Mouse (Mus musculus): ENCODE data around the gene Gm6034. TPM values are rescaled to one million over a fixed set of nuclear protein-coding genes. Genes with fewer than 3 reads are reported as not detected.
"Not testable (repeated sequence)": the region's sequence is repeated elsewhere in the genome, so short reads cannot be mapped to it uniquely, and the experiment has no call there.

The Gm6034 gene
- polyA plus RNA-seq, 1 experiment, result not detected

DNA sequence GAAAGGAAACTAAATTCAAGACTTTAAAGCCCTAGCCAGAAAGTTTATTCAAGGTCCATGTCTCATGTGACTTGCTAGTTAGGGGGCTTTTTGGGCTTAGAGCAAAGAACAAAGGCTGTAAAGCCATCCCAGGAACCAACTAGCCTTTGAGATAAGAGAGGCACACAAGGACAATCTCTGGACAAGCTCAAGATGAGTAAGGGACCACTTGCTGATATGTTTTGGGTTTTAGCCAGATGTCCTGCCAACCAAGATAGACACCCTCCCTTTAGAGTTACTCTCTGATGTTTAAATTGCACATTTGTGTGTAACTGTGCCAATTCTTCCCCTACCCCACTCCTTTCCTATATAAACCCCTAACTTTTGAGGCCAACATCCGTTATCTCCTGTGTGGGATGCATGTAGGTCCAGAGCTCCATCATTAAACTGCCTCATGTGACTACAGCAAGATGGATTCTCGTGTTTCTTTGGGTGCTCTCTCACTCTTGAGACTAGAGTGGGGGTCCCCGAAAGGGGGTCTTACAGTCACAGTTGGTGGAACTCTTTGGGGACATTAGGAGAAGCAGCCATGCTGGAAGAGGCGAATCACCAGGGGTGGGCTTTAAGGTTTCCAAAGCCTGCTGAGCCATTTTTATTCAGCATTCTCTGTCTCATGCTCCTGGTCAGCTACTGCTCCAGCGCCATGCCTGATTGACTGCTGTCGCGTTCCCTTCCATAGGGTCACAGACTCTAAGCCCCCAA, 13.7 kb upstream of the Gm6034 start:
- Histone ChIP-seq H3K36me3 (ENCODE audit: control insufficient read depth) (peaks cover 31% of the 10 kb centered on the region), H3K4me3 (replicated peaks) (no peak overlapping the region), H3K27me3 (ENCODE audit: control insufficient read depth) (no peaks in the 10 kb centered on the region), H3K4me1 (ENCODE audit: control insufficient read depth) (peaks cover 49% of the 10 kb centered on the region), H3K9me3 (ENCODE audit: control insufficient read depth, low read length) (no peaks in the 10 kb centered on the region; the same call in 1 of the 2 replicates)
- TF ChIP-seq GATA1 (IDR thresholded peaks at IDR 0.05; ENCODE audit: low read length) (no peak), TAL1 (IDR thresholded peaks at IDR 0.05; ENCODE audit: low read length) (no peak)

DNA sequence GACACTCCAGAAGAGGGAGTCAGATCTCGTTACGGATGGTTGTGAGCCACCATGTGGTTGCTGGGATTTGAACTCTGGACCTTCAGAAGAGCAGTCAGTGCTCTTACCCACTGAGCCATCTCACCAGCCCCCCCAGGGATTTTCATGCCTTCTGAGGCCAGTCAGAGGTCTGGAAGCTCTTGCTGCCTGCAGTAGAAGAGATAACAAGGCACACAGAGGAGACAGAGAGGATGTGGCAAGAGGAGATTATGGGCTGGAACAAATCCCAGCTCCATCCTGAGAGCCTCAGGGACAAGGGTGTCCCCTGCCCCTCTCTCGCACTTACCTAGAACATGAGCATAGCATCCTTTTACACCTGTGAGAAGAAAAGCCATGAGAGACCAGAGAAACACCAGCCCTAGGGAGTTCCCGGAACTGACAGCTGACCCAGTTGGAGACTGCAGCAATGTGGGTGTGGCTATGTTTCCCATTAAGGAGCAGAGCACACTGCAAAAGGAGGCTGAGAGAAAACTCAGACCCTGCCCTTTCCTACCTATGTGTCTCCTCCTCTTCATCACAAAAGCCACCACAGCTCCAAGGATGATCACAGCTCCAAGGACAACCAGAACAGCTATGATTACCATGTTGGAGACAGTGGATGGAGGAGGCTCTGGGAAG, 12.6 kb upstream of the Gm6034 start:
- H3K27me3 ChIP-seq (ENCODE audit: control insufficient read depth); H3K9me3 ChIP-seq (ENCODE audit: control insufficient read depth, low read length); H3K4me3 ChIP-seq (replicated peaks): not testable (repeated sequence)
- Histone ChIP-seq H3K4me1 (ENCODE audit: control insufficient read depth) (peaks cover 42% of the 10 kb centered on the region), H3K36me3 (ENCODE audit: control insufficient read depth) (peaks cover 24% of the 10 kb centered on the region)

DNA sequence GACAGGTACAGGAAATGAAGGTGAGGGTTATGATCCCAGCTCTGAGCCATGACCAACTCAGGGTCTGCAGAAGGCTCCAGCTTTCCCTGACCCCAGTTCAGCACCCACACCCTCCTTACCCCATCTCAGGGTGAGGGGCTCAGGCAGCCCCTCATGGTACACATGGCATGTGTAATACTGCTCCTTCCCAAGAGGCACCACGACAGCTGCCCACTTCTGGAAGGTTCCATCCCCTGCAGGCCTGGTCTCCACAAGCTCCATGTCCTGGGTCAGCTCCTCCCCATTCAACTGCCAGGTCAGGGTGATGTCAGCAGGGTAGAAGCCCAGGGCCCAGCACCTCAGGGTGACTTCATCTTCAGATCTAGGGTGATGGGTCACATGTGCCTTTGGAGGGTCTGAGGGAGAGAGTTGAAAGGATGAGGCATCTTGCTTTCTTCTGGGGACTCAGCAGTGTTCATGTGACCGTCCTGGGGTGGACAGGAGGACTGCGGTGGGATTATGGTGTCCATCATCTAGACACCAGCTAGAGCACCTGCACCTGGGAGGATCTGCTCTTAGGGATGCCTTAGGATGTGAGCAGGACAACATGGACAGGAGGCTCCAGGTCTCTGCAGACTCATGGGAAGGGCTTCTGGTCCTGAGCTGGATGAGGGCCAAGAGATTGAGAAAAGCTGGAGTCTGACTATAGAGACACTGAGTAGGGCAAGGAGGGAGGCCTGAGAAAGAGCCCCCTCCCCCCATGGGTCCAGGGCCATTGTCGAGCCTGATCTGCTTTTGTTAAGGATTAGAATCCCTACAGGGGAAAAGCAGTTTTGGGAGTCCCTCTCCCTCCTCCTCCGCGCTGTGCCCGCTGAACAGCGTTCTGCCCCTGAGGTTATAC, 11.8 kb upstream of the Gm6034 start:
- H3K4me3 ChIP-seq (replicated peaks), result peak overlapping the region; percentile 58
- peaks cover 22% of the 10 kb centered on the region for H3K36me3 ChIP-seq (ENCODE audit: control insufficient read depth)
- H3K9me3 ChIP-seq (ENCODE audit: control insufficient read depth, low read length); H3K27me3 ChIP-seq (ENCODE audit: control insufficient read depth): not testable (repeated sequence)
- H3K4me1 ChIP-seq (ENCODE audit: control insufficient read depth), result peaks cover 40% of the 10 kb centered on the region

DNA sequence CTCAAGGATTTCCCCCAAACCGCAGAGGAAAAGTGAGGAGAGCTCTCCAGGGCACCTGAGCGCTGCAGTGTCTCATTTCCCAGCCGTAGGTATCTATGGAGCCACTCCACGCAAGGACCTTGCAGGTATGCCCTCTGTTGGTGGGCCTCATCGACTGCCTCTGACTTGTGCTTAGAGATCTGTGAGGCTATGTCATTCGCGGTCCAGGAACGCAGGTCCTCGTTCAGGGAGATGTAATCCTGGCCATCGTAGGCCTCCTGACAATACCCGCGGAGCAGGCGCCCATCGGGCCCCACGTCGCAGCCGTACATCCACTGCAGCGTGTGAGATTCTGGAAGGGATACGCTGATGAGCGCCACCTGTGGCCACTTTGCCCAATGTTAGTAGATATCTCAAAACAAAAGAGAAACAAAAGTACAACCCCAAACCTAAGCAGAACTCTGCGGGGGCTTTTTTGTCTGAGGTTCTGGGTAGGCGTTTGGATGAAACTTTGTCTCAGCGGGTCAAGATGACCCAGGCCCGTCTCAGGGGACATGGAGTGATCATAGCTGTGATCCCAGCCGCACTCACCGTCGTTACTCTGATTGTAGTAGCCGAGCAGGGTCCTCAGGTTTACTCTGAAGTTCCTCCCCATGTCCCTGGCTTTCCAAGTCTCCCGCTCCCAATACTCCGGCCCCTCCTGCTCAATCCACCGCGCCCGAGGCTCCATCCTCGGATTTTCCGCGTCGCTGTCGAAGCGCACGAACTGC, 11.0 kb upstream of the Gm6034 start:
- H3K27me3 ChIP-seq (ENCODE audit: control insufficient read depth); H3K9me3 ChIP-seq (ENCODE audit: control insufficient read depth, low read length): not testable (repeated sequence)
- Histone ChIP-seq H3K4me3 (replicated peaks) (peak overlapping the region; percentile 58), H3K4me1 (ENCODE audit: control insufficient read depth) (peaks cover 34% of the 10 kb centered on the region), H3K36me3 (ENCODE audit: control insufficient read depth) (peaks cover 15% of the 10 kb centered on the region)

DNA sequence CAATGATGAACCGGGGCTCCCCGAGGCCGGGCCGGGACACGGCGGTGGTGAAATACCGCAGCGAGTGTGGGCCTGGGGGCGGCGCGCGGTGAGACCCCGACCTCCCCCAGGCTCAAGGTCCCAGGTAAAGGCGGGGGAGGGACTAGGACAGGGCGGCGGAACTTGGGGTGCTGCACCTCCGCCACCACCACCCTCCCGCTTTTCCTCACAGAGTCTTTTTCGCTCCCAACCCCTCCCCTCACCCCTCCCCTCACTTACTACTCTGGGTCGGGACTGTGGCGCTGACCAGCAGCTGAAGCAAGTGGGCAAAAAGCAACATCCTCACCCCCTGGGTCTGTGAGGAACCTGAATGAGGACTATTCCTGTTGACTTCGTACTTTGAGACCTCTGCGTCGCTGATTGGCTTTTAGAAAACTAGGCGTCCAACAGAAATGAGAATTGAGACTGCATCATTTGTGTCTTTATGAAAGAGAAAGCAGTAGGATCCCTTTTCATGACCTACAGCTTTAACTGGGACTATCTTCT, 10.3 kb upstream of the Gm6034 start, which contains the start of gene H2-T23:
H2-T23 (minus strand) TSS at position 505 of the 525 bp plus-strand sequence.
- peaks cover 34% of the 10 kb centered on the region for H3K4me1 ChIP-seq (ENCODE audit: control insufficient read depth)
- H3K27me3 ChIP-seq (ENCODE audit: control insufficient read depth); H3K9me3 ChIP-seq (ENCODE audit: control insufficient read depth, low read length): not testable (repeated sequence)
- H3K4me3 ChIP-seq (replicated peaks), result peak within 1 kb of the TSS; percentile 65
- peaks cover 15% of the 10 kb centered on the region for H3K36me3 ChIP-seq (ENCODE audit: control insufficient read depth)

DNA sequence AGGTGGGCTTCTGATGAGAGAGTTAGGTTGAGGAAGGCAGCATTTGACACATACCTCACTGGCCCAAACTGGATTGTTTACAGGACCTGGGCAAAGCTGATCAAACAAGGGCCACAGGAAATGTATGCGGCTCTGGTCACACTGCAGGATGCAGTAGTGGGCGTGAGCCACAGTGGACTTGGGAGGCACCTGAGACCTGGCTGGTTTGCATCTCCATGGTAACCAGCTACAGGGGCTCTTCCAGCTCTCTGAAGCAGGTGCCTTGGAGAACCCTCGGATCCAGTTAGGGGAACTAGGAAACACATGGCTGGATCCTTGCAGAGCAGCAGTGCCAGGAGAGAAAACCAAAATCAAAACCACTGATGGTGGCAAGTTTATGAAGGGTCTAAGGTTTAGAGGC, 8.2 kb upstream of the Gm6034 start:
- H3K9me3 ChIP-seq (ENCODE audit: control insufficient read depth, low read length); H3K36me3 ChIP-seq (ENCODE audit: control insufficient read depth); H3K27me3 ChIP-seq (ENCODE audit: control insufficient read depth); H3K4me3 ChIP-seq (replicated peaks): not testable (repeated sequence)
- peaks cover 21% of the 10 kb centered on the region for H3K4me1 ChIP-seq (ENCODE audit: control insufficient read depth)

DNA sequence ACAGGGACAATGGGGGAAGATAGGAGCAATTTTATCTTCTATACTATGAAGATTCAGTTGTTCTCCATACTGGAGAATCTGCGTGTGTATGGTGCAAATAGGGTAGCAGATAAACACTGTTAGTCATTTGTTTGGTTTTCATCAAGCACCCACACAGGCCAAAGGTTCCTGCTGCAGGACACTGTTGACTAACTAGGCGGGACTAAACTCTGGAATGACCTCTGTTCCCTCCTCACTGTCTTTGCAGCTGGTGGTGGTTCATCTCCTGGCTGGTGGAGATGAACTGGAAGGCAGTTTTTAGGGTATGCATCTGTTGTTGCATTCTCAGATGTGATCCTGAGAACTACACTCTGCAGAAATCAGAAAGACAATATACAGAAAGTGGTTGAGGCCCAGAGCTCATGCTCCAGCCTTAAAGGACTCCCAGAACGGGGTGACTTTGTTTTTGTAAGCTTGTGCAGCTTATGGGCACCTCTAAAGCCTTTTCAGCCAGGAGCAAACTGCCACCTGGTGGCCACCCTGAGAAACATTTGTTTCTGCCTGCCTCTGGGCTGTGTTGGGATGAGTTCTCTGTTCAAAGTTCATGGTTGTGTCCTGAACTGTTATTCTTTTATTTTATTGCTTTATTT, 7.6 kb upstream of the Gm6034 start:
- peaks cover 18% of the 10 kb centered on the region for H3K4me1 ChIP-seq (ENCODE audit: control insufficient read depth)
- not testable (repeated sequence) for H3K36me3 ChIP-seq (ENCODE audit: control insufficient read depth); H3K27me3 ChIP-seq (ENCODE audit: control insufficient read depth); H3K9me3 ChIP-seq (ENCODE audit: control insufficient read depth, low read length); H3K4me3 ChIP-seq (replicated peaks)

DNA sequence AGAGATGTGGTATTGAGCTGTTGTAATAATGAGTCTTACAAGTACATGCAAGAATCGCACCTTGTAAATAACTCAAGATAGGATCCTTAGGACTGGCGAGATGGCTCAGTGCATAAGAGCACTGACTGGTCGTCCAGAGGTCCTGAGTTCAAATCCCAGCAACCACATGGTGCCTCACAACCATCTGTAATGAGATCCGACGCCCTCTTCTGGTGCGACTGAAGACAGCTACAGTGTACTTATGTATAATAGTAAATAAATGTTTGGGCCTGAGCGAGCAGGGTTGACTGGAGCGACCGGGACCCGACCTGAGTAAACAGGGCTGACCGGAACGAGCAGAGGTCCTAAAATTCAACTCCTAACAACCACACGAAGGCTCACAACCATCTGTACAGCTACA, 6.6 kb upstream of the Gm6034 start:
- peaks cover 11% of the 10 kb centered on the region for H3K4me1 ChIP-seq (ENCODE audit: control insufficient read depth)
- H3K36me3 ChIP-seq (ENCODE audit: control insufficient read depth); H3K27me3 ChIP-seq (ENCODE audit: control insufficient read depth); H3K9me3 ChIP-seq (ENCODE audit: control insufficient read depth, low read length); H3K4me3 ChIP-seq (replicated peaks): not testable (repeated sequence)

DNA sequence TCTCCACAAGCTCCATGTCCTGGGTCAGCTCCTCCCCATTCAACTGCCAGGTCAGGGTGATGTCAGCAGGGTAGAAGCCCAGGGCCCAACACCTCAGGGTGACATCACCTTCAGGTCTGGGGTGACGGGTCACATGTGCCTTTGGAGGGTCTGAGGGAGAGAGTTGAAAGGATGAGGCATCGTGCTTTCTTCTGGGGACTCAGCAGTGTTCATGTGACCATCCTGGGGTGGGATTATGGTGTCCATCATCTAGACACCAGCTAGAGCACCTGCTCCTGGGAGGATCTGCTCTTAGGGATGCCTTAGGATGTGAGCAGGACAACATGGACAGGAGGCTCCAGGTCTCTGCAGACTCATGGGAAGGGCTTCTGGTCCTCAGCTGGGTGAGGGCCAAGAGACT, 2.2 kb upstream of the Gm6034 start:
- H3K9me3 ChIP-seq (ENCODE audit: control insufficient read depth, low read length); H3K27me3 ChIP-seq (ENCODE audit: control insufficient read depth); H3K36me3 ChIP-seq (ENCODE audit: control insufficient read depth); H3K4me3 ChIP-seq (replicated peaks): not testable (repeated sequence)
- H3K4me1 ChIP-seq (ENCODE audit: control insufficient read depth), result peaks cover 12% of the 10 kb centered on the region

DNA sequence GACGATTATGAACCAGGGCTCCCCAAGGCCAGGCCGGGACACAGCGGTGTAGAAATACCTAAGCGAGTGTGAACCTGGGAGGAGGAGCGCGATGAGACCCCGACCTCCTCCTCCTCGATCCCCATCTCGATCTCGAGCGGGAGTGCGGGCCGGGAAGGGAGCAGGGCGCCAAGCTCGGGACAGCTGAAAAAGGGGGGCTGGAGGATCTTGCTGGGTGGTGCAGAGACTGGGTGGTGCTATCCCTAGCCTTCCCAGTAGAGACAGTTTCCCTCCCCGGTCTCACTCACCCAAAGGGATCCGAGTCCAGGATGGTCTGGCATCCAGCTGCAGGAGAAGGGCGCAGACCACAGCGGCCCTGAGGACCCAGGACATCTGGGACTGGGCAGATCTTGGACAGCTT, 706 bp upstream of the Gm6034 start:
- Histone ChIP-seq H3K4me1 (ENCODE audit: control insufficient read depth) (peaks cover 12% of the 10 kb centered on the region), H3K4me3 (replicated peaks) (peak overlapping the region; percentile 48)
- not testable (repeated sequence) for H3K36me3 ChIP-seq (ENCODE audit: control insufficient read depth); H3K27me3 ChIP-seq (ENCODE audit: control insufficient read depth); H3K9me3 ChIP-seq (ENCODE audit: control insufficient read depth, low read length)
